Mouse (Mus musculus) embryonic facial prominence, embryonic 13.5 days (tissue): ENCODE data around the gene Ctla4. TPM values are rescaled to one million over a fixed set of nuclear protein-coding genes. Genes with fewer than 3 reads are reported as not detected.

Experiments used
- ATAC-seq: fragments of 200-750 bp; cut with Nextera tagmentation; 2 replicates; pipeline ENCODE4 v1.8.0; 2017; ENCODE audit warnings: low read depth; ENCODE audit not compliant: insufficient number of reproducible peaks, insufficient read depth, low FRiP score, low TSS enrichment
- H3K27ac ChIP-seq: fragments of 300-500 bp; sonication (generic); 2 replicates; pipeline ENCODE4 v1.5.1; 2015; ENCODE audit warnings: moderate library complexity, mild to moderate bottlenecking, inconsistent platforms
- H3K27me3 ChIP-seq: fragments of 300-500 bp; sonication (generic); 2 replicates; pipeline ENCODE4 v1.6.1; 2015; ENCODE audit warnings: mild to moderate bottlenecking, inconsistent platforms
- H3K36me3 ChIP-seq: fragments of 300-500 bp; sonication (generic); 2 replicates; pipeline ENCODE4 v1.6.1; 2015; ENCODE audit warnings: mild to moderate bottlenecking, inconsistent platforms
- H3K4me1 ChIP-seq: fragments of 300-500 bp; sonication (generic); 2 replicates; pipeline ENCODE4 v1.6.1; 2015; ENCODE audit warnings: inconsistent platforms
- H3K4me2 ChIP-seq: fragments of 300-500 bp; sonication (generic); 2 replicates; pipeline ENCODE4 v1.6.1; 2015; ENCODE audit warnings: moderate library complexity, mild to moderate bottlenecking, inconsistent platforms
- H3K4me3 ChIP-seq: fragments of 300-500 bp; sonication (generic); 2 replicates; pipeline ENCODE4 v1.5.1; 2015; ENCODE audit warnings: mild to moderate bottlenecking, inconsistent platforms
- H3K9ac ChIP-seq: fragments of 300-500 bp; sonication (generic); 2 replicates; pipeline ENCODE4 v1.6.1; 2015; ENCODE audit warnings: mild to moderate bottlenecking, inconsistent platforms
- H3K9me3 ChIP-seq: fragments of 300-500 bp; sonication (generic); 2 replicates; pipeline ENCODE4 v1.6.1; 2016; ENCODE audit warnings: inconsistent platforms
- WGBS: fragments of 180-500 bp; shearing (Covaris S2); methylation state at CpG from one replicate; pipeline ENCODE4 v1.1.7; 2015; ENCODE audit warnings: mixed read lengths; 5-methylcytosine and 5-hydroxymethylcytosine counted together
- polyA plus RNA-seq: library from polyadenylated mRNA; unstranded; fragments of >200 nt; fragmentation: Nextera tagmentation; extraction: Ambion mirVana; gene quantifications from 2 replicates; pipeline ENCODE4 v1.2.1, GENCODE M21; 2015

Gene Ctla4
- polyA plus RNA-seq, 1 experiment from 2014 or later: not detected

DNA sequence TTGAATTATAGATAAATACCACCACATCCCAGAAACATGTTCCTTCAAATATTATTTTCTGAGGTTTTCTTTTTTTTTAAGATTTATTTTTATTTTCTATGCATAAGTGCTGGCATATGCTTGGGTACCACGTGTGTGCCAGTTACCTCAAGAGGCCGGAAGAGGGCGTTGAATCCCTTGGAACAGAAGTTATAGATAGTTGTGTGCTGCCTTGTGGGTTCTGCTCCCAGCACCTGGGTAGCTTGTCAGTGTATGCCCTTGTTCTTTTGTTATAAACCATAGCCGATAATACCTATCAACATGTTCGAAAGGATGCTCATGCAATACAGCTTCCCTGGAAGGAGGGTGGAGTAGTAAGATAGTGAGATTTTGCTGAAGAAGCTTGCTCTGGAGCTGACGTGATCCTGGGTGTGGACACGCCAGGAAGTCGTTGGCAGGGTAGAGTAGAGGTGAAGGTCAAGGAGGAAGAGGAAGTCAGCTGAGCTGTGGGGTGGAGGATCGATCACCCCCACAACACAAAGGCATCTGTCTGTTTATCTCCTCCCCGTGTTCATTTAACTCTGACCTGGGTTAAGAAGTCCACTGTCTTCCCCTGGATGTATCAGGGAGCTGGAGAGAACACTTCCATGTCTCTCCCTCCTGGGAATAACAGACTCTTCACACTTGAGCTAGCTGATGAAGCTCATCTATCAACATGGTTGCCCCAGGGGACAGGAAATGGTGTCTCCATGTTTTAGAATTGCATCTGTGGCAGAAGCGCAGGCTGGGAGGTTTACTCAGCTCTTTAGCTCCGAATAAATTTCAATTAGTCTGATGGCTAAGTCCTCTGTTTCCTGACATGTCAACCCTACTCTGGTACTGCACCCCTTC, 29.2 kb upstream of the Ctla4 start:
- H3K36me3 ChIP-seq: no peaks in the 10 kb centered on the region
- H3K27me3 ChIP-seq: 0 out of 2 replicates have a peak, but pooled peaks cover 3% of the 10 kb centered on the region
- no peak overlapping the region for H3K9ac ChIP-seq
- no peak overlapping the region for H3K4me3 ChIP-seq
- ATAC-seq: no peak
- H3K9me3 ChIP-seq: no peaks in the 10 kb centered on the region
- H3K4me1 ChIP-seq: peaks cover 8% of the 10 kb centered on the region
- H3K4me2 ChIP-seq: no peak overlapping the region
- WGBS: 68% methylated on average over 12 of the region's 12 CpGs
- H3K27ac ChIP-seq: no peak overlapping the region

GRCm38 (mm10) chr1:60859159-60859558, 27.6 kb upstream of the Ctla4 start:
- WGBS: 65% methylated on average over 3 of the region's 3 CpGs
- Histone ChIP-seq H3K36me3 (no peaks in the 10 kb centered on the region), H3K27me3 (0 out of 2 replicates have a peak, but pooled peaks cover 3% of the 10 kb centered on the region), H3K9ac (no peak overlapping the region), H3K27ac (no peak overlapping the region), H3K4me1 (peaks cover 4% of the 10 kb centered on the region; the same call in 1 of the 2 replicates), H3K9me3 (no peaks in the 10 kb centered on the region), H3K4me2 (no peak overlapping the region), H3K4me3 (no peak overlapping the region)
- no peak for ATAC-seq

DNA sequence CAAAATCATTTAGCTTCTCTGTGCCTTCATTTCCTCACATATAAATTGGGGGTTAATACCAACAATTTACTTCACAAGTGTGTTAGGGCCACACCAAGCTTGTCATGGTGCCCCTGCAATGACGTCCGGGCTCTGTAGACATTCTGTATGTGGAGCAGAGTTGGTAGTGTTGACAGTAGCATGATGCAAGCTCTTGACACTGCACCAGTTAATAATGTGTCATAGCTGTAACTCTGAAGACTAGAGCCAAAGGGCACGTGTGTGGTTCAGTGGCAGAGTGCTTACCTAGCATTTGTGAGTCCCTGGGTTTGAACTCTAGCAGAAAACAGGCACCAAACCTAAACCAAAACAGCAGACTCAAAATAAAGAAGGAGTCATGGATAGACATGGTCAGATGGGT, 27.0 kb upstream of the Ctla4 start:
- H3K27ac ChIP-seq: no peak overlapping the region
- no peak overlapping the region for H3K4me3 ChIP-seq
- 81% methylated on average over 3 of the region's 3 CpGs for WGBS
- H3K9ac ChIP-seq: no peak overlapping the region
- H3K4me2 ChIP-seq: no peak overlapping the region
- H3K4me1 ChIP-seq: peaks cover 4% of the 10 kb centered on the region; the same call in 1 of the 2 replicates
- no peak for ATAC-seq
- 0 out of 2 replicates have a peak, but pooled peaks cover 3% of the 10 kb centered on the region for H3K27me3 ChIP-seq
- H3K9me3 ChIP-seq: no peaks in the 10 kb centered on the region
- H3K36me3 ChIP-seq: no peaks in the 10 kb centered on the region

DNA sequence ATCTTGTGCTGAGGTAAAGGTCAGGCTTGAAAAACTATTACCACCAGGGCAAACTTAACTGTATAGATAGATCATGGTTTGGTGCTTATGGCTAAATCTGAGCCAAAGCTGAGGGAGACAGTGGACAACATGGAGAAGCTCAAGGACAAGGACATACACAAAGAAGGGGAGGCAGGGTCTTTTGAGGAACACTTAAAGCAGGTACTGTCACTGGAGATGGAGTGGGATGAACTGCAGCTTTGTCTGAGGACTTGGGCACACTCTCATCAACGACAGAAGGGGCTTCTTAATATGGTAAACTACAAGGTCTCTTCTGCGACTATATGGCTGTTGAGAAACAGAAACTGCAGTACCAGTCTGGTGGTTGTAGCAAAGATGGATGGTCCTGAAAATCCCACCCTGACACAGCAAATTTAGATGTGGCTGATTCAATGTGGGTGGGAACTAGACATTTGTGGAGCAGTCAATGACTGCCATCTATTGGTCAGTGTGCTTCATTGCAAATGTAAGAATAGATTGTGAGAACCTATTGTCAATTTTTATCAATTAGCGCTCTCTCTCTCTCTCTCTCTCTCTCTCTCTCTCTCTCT, 26.3 kb upstream of the Ctla4 start:
- H3K27me3 ChIP-seq: 0 out of 2 replicates have a peak, but pooled peaks cover 3% of the 10 kb centered on the region
- no peaks in the 10 kb centered on the region for H3K9me3 ChIP-seq
- no peak overlapping the region for H3K9ac ChIP-seq
- H3K4me2 ChIP-seq: peak overlapping the region; percentile 30; the same call in 1 of the 2 replicates
- H3K36me3 ChIP-seq: no peaks in the 10 kb centered on the region
- H3K27ac ChIP-seq: no peak overlapping the region
- no peak for ATAC-seq
- peaks cover 4% of the 10 kb centered on the region; the same call in 1 of the 2 replicates for H3K4me1 ChIP-seq
- H3K4me3 ChIP-seq: no peak overlapping the region
- 27% methylated on average over 3 of the region's 3 CpGs for WGBS

- no peaks in the 10 kb centered on the region for H3K36me3 ChIP-seq
- no peak overlapping the region for H3K4me3 ChIP-seq
- peaks cover 4% of the 10 kb centered on the region; the same call in 1 of the 2 replicates for H3K4me1 ChIP-seq
- ATAC-seq: no peak
- 0 out of 2 replicates have a peak, but pooled peaks cover 3% of the 10 kb centered on the region for H3K27me3 ChIP-seq
- no peak overlapping the region for H3K27ac ChIP-seq
- peak overlapping the region; percentile 30; the same call in 1 of the 2 replicates for H3K4me2 ChIP-seq
- H3K9ac ChIP-seq: no peak overlapping the region
- no peaks in the 10 kb centered on the region for H3K9me3 ChIP-seq
- WGBS: 71% methylated on average over 5 of the region's 5 CpGs
Observed at GRCm38 (mm10) chr1:60860955-60861354, 25.8 kb upstream of the Ctla4 start.

DNA sequence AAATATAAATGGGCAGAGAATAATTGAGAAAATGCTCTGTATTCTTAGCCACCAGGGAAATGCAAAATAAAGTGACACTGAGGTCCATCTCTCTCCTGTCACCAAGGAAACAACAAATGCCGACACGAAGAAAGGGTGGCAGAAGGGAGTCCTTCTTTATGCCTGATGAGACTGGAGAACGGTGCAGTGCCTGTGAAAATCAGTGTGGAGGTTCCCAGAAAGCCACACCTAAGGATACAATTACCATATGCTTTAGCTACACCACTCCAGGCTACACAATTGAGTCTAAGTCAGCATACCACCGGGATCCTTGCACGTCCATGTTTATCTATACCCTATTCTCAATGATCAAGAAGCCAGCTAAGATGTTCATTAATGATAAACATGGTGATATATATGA, 25.4 kb upstream of the Ctla4 start:
- Histone ChIP-seq H3K27me3 (0 out of 2 replicates have a peak, but pooled peaks cover 3% of the 10 kb centered on the region), H3K27ac (no peak overlapping the region), H3K4me1 (peaks cover 4% of the 10 kb centered on the region; the same call in 1 of the 2 replicates), H3K36me3 (no peaks in the 10 kb centered on the region), H3K9ac (no peak overlapping the region), H3K9me3 (no peaks in the 10 kb centered on the region), H3K4me3 (no peak overlapping the region), H3K4me2 (no peak overlapping the region)
- no peak for ATAC-seq
- 67% methylated on average over 5 of the region's 5 CpGs for WGBS

GRCm38 (mm10) chr1:60862510-60862909, 24.3 kb upstream of the Ctla4 start:
- H3K36me3 ChIP-seq: no peaks in the 10 kb centered on the region
- 0 out of 2 replicates have a peak, but pooled peaks cover 3% of the 10 kb centered on the region for H3K27me3 ChIP-seq
- no peaks in the 10 kb centered on the region for H3K9me3 ChIP-seq
- no peak overlapping the region for H3K9ac ChIP-seq
- no peak overlapping the region for H3K4me3 ChIP-seq
- no peak for ATAC-seq
- H3K4me1 ChIP-seq: peaks cover 4% of the 10 kb centered on the region; the same call in 1 of the 2 replicates
- 74% methylated on average over 3 of the region's 3 CpGs for WGBS
- no peak overlapping the region for H3K4me2 ChIP-seq
- H3K27ac ChIP-seq: no peak overlapping the region

GRCm38 (mm10) chr1:60862951-60863461, 23.8 kb upstream of the Ctla4 start:
- Histone ChIP-seq H3K27ac (no peak overlapping the region), H3K4me2 (no peak overlapping the region), H3K36me3 (no peaks in the 10 kb centered on the region), H3K9me3 (no peaks in the 10 kb centered on the region), H3K9ac (no peak overlapping the region), H3K27me3 (0 out of 2 replicates have a peak, but pooled peaks cover 3% of the 10 kb centered on the region), H3K4me1 (peaks cover 4% of the 10 kb centered on the region; the same call in 1 of the 2 replicates), H3K4me3 (no peak overlapping the region)
- ATAC-seq: no peak
- 49% methylated on average over 13 of the region's 13 CpGs for WGBS

- 68% methylated on average over 3 of the region's 3 CpGs for WGBS
- Histone ChIP-seq H3K4me1 (peaks cover 4% of the 10 kb centered on the region; the same call in 1 of the 2 replicates), H3K4me3 (no peak overlapping the region), H3K9me3 (no peaks in the 10 kb centered on the region), H3K27me3 (0 out of 2 replicates have a peak, but pooled peaks cover 3% of the 10 kb centered on the region), H3K36me3 (no peaks in the 10 kb centered on the region), H3K9ac (no peak overlapping the region), H3K4me2 (no peak overlapping the region), H3K27ac (no peak overlapping the region)
- ATAC-seq: no peak
Observed at GRCm38 (mm10) chr1:60863701-60864100, 23.1 kb upstream of the Ctla4 start.

DNA sequence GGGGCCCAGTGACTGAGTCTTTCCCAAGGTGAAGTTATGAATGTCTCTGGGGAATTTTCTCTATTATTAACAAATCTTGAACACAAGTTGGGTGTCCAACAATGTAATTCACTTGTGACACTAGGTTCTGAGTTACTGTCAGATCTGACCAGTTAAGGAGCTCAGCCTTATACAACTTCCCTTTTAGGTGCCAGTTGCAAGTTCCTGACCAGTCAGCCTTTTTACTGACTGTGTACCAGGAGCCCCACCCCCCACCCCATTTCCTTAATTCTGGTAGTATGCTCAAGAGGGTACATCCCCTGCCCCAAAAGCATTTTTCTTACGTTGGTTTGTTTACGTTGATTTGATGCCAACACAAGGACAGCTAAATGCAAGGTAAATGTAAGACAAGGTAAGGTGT, 21.6 kb upstream of the Ctla4 start:
- no peak for ATAC-seq

DNA sequence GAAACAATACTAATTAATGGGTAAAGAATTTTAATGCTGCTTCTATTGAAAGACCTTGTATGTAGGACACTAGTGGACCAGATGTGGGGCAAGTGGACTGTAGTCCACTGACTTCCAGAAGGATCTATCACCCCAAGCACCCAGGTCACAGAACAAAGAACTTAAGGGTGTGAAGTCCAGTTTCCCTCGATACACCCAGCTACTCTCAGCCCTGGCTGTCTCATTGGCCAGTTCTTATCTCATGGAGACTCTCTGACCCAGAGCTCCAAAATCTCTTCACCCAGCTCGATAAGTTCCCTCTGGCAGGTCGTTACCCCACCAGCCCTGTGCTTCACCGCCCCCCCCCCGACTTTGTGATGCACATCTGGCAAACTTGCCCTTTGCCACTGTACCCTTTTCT, 20.8 kb upstream of the Ctla4 start:
- Histone ChIP-seq H3K36me3 (no peaks in the 10 kb centered on the region), H3K4me1 (no peaks in the 10 kb centered on the region), H3K27me3 (0 out of 2 replicates have a peak, but pooled peaks cover 3% of the 10 kb centered on the region), H3K27ac (no peak overlapping the region), H3K9me3 (0 out of 2 replicates have a peak, but pooled peaks cover 3% of the 10 kb centered on the region), H3K9ac (no peak overlapping the region), H3K4me3 (no peak overlapping the region), H3K4me2 (no peak overlapping the region)
- no peak for ATAC-seq
- 70% methylated on average over 5 of the region's 5 CpGs for WGBS

More for the DNA sequence above, 21.6 kb upstream of the Ctla4 start:
- no peak overlapping the region for H3K4me2 ChIP-seq
- H3K4me1 ChIP-seq: peaks cover 4% of the 10 kb centered on the region; the same call in 1 of the 2 replicates
- H3K4me3 ChIP-seq: no peak overlapping the region
- H3K36me3 ChIP-seq: no peaks in the 10 kb centered on the region
- H3K27me3 ChIP-seq: 0 out of 2 replicates have a peak, but pooled peaks cover 3% of the 10 kb centered on the region
- 83% methylated on average over 2 of the region's 2 CpGs for WGBS
- H3K9me3 ChIP-seq: 0 out of 2 replicates have a peak, but pooled peaks cover 3% of the 10 kb centered on the region
- H3K27ac ChIP-seq: no peak overlapping the region
- no peak overlapping the region for H3K9ac ChIP-seq
